Mouse (Mus musculus): Measurements from ENCODE around the gene Hebp1.

DNA sequence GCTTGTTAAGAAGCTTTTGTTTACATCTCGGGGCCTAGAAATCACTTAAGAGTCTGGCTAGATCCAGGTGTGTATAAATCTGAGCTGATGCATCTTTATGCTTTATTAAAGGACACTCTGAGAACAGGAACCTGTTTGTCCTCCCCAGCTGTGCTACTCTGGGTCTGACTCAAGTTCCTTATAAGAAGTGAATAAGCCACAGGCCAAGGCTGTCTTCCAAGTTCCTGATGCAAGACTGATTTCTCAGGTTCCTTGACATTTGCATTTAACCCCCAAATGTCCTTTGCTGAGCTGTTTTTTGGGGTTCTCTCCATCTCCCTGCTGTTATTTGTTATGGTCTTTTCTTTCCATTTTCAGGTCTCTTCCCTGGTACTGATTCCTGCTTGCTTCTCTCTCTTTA is 5.9 kb downstream of the Hebp1 start:
- TF ChIP-seq POLR2A (IDR thresholded peaks at IDR 0.05; ENCODE audit: control insufficient read depth, extremely low read depth, insufficient read depth, low read length, poor library complexity) (no peak), CTCF (IDR thresholded peaks at IDR 0.05; ENCODE audit: borderline replicate concordance, control insufficient read depth, extremely low read depth, insufficient read depth, low read length, poor library complexity) (no peak)
